Mouse (Mus musculus) thymus, postnatal 14 days (tissue): Measurements from ENCODE around the gene Kcnn4.
A peak's percentile ranks its signal among the peaks of the same experiment; 100 is the strongest.
"Not testable (repeated sequence)": the region's sequence is repeated elsewhere in the genome, so short reads cannot be mapped to it uniquely, and the experiment has no call there.

Source experiments
- DNase-seq: peaks from one replicate; pipeline ENCODE4 v3.0.0; 2021

The Kcnn4 gene

GRCm38 (mm10) chr7:24391687-24392086, 21.6 kb downstream of the Kcnn4 start:
- DNase-seq, result no peak

- no peak for DNase-seq
Measured at GRCm38 (mm10) chr7:24394054-24394453, 24.0 kb downstream of the Kcnn4 start.

- DNase-seq, result peak; percentile 71
Measured at GRCm38 (mm10) chr7:24394475-24395161, 24.6 kb downstream of the Kcnn4 start.

GRCm38 (mm10) chr7:24396832-24397231, 26.8 kb downstream of the Kcnn4 start:
- no peak for DNase-seq

GRCm38 (mm10) chr7:24398364-24398913, 28.4 kb downstream of the Kcnn4 start:
- no peak for DNase-seq

- DNase-seq, result peak; percentile 98
Measured at GRCm38 (mm10) chr7:24399256-24400081, 29.4 kb downstream of the Kcnn4 start, which contains the start of gene Smg9. Gene Smg9, plus strand, starts transcription at chr7:24399619.

GRCm38 (mm10) chr7:24400082-24400452, 30.0 kb downstream of the Kcnn4 start:
- DNase-seq, result no peak

- DNase-seq, result not testable (repeated sequence)
Measured at GRCm38 (mm10) chr7:24400489-24400888, 30.4 kb downstream of the Kcnn4 start.

- no peak for DNase-seq
Measured at GRCm38 (mm10) chr7:24402851-24403250, 32.8 kb downstream of the Kcnn4 start.

- no peak for DNase-seq
Measured at GRCm38 (mm10) chr7:24405649-24406048, 35.6 kb downstream of the Kcnn4 start.

GRCm38 (mm10) chr7:24406528-24407344, 36.7 kb downstream of the Kcnn4 start:
- peak; percentile 81 for DNase-seq

GRCm38 (mm10) chr7:24408186-24408585, 38.1 kb downstream of the Kcnn4 start:
- DNase-seq, result no peak

- DNase-seq, result no peak
Measured at GRCm38 (mm10) chr7:24410123-24410522, 40.1 kb downstream of the Kcnn4 start.

- DNase-seq, result no peak
Measured at GRCm38 (mm10) chr7:24410831-24411230, 40.8 kb downstream of the Kcnn4 start.

- DNase-seq, result peak; percentile 73
Measured at GRCm38 (mm10) chr7:24413630-24414029, 43.6 kb downstream of the Kcnn4 start.

- no peak for DNase-seq
Measured at GRCm38 (mm10) chr7:24415261-24415660, 45.2 kb downstream of the Kcnn4 start.

GRCm38 (mm10) chr7:24419579-24419978, 49.5 kb downstream of the Kcnn4 start:
- no peak for DNase-seq

- no peak for DNase-seq
Measured at GRCm38 (mm10) chr7:24421648-24422047, 51.6 kb downstream of the Kcnn4 start.

GRCm38 (mm10) chr7:24422251-24422650, 52.2 kb downstream of the Kcnn4 start:
- DNase-seq, result no peak

- DNase-seq, result no peak
Measured at GRCm38 (mm10) chr7:24423107-24423763, 53.2 kb downstream of the Kcnn4 start.

GRCm38 (mm10) chr7:24423956-24424732, 54.1 kb downstream of the Kcnn4 start:
- DNase-seq, result no peak

GRCm38 (mm10) chr7:24425919-24426318, 55.9 kb downstream of the Kcnn4 start:
- no peak for DNase-seq
